Mouse (Mus musculus) liver, postnatal 0 days (tissue): ENCODE measurements around the gene Ece1.

ENCODE experiments used
- CTCF ChIP-seq: sonication (generic); IDR thresholded peaks from 2 replicates; pipeline ENCODE4 v1.5.1; 2016; ENCODE audit warnings: antibody characterized with exemption, low read depth
- EP300 ChIP-seq: IDR thresholded peaks from 2 replicates; pipeline ENCODE4 v1.6.1; 2016; ENCODE audit warnings: antibody characterized with exemption, low read depth, mild to moderate bottlenecking

- no peak for TF ChIP-seq EP300
- no peak for TF ChIP-seq CTCF
Observed at GRCm38 (mm10) chr4:137909471-137909870, 47.4 kb downstream of the Ece1 start.
